In genomic region chr19:6819143-6819827, GRCm38 (mm10) we compare ENCODE assay signal across 1 mouse cellular context.
TF ChIP-seq lines count a peak whose summit lies in the region.

No protein-coding gene starts in this region.

TF ChIP-seq in MEL, 35 proteins besides CTCF, POLR2A, EP300 and RAD21:
- TF ChIP-seq TAL1 (IDR thresholded peaks at IDR 0.05; ENCODE audit: low read length) (no peak), MXI1 (IDR thresholded peaks at IDR 0.05; ENCODE audit: low read depth, low read length) (no peak; the same call in 1 of the 2 replicates), POLR2AphosphoS2 (IDR thresholded peaks at IDR 0.05; ENCODE audit: low read length) (no peak), CHD1 (IDR thresholded peaks at IDR 0.05; ENCODE audit: low read depth, low read length) (no peak), HCFC1 (IDR thresholded peaks at IDR 0.05; ENCODE audit: low read depth, low read length) (peak; percentile 63), MAFK (IDR thresholded peaks at IDR 0.05; ENCODE audit: borderline replicate concordance, low read depth, low read length) (no peak), GATA1 (IDR thresholded peaks at IDR 0.05; ENCODE audit: low read depth, low read length) (peak; percentile 81), MEF2A (IDR thresholded peaks at IDR 0.05; ENCODE audit: extremely low read depth, insufficient replicate concordance, low read depth, low read length, poor library complexity, severe bottlenecking) (no peak), ZNF384 (IDR thresholded peaks at IDR 0.05; ENCODE audit: low read depth, low read length) (peak; percentile 11), NELFE (IDR thresholded peaks at IDR 0.05; ENCODE audit: low read depth, low read length) (peak; percentile 53), SMC3 (IDR thresholded peaks at IDR 0.05; ENCODE audit: low read depth, low read length) (no peak), MYB (IDR thresholded peaks at IDR 0.05; ENCODE audit: low read depth, low read length) (no peak), POLR2AphosphoS5 (IDR thresholded peaks at IDR 0.05; ENCODE audit: borderline replicate concordance, low read depth, low read length) (no peak), USF2 (IDR thresholded peaks at IDR 0.05; ENCODE audit: borderline replicate concordance in 1 of 2, insufficient read depth in 1 of 2, low read depth in 1 of 2, low read length in 2 of 2) (no peak), JUND (IDR thresholded peaks at IDR 0.05; ENCODE audit: low read depth, low read length) (no peak), UBTF (IDR thresholded peaks at IDR 0.05; ENCODE audit: borderline replicate concordance, insufficient read depth, low read depth, low read length) (no peak), SIN3A (IDR thresholded peaks at IDR 0.05; ENCODE audit: low read length) (peak; percentile 42), ZMIZ1 (IDR thresholded peaks at IDR 0.05; ENCODE audit: low read depth, low read length) (peak; percentile 49; the same call in 1 of the 2 replicates), ETS1 (IDR thresholded peaks at IDR 0.05; ENCODE audit: low read depth, low read length) (no peak), GABPA (IDR thresholded peaks at IDR 0.05; ENCODE audit: low read depth, low read length) (no peak), E2F4 (IDR thresholded peaks at IDR 0.05; ENCODE audit: borderline replicate concordance, low read depth, low read length) (no peak), TCF12 (IDR thresholded peaks at IDR 0.05; ENCODE audit: low read depth, low read length) (no peak), USF1 (IDR thresholded peaks at IDR 0.05; ENCODE audit: low read depth, low read length) (no peak), MAX (IDR thresholded peaks at IDR 0.05; ENCODE audit: low read length) (0 out of 2 replicates have a peak, but pooled peaks have one; percentile 24), MYC (IDR thresholded peaks at IDR 0.05; ENCODE audit: low read depth, low read length) (0 out of 2 replicates have a peak, but pooled peaks have one; percentile 15), ELF1 (IDR thresholded peaks at IDR 0.05; ENCODE audit: low read depth, low read length) (no peak), NRF1 (IDR thresholded peaks at IDR 0.05; ENCODE audit: insufficient read depth, low read depth, low read length, poor library complexity, severe bottlenecking) (no peak), MAZ (IDR thresholded peaks at IDR 0.05; ENCODE audit: low read depth, low read length) (peak; percentile 89), ZC3H11A (IDR thresholded peaks at IDR 0.05; ENCODE audit: low read depth, low read length) (no peak), BHLHE40 (IDR thresholded peaks at IDR 0.05; ENCODE audit: borderline replicate concordance, low read depth, low read length) (no peak), RCOR1 (IDR thresholded peaks at IDR 0.05; ENCODE audit: low read depth, low read length) (no peak), TBP (IDR thresholded peaks at IDR 0.05; ENCODE audit: low read depth, low read length) (peak; percentile 55; the same call in 1 of the 2 replicates), CHD2 (IDR thresholded peaks at IDR 0.05; ENCODE audit: low read length) (no peak), KAT2A (conservative IDR thresholded peaks at IDR 0.05; ENCODE audit: low read depth, low read length) (0 out of 2 replicates have a peak, but pooled peaks have one; percentile 14), ZKSCAN1 (IDR thresholded peaks at IDR 0.05; ENCODE audit: low read depth, low read length) (no peak)
TF ChIP-seq in MEL: peak in this region for 11.
